Mouse (Mus musculus) C2C12 (cell line): ENCODE measurements at regions not wholly inside any gene's neighbourhood (a gene's known extent, or its start where the extent isn't known, plus 50 kb on each side); places are given as distances from the start of the nearest gene placed in this dataset.

ENCODE experiments used
- CTCF ChIP-seq: IDR thresholded peaks from one replicate; pipeline ENCODE4 v1.5.1; 2011; ENCODE audit not compliant: control insufficient read depth, insufficient read depth, insufficient read length
- MAX ChIP-seq: IDR thresholded peaks from one replicate; pipeline ENCODE4 v1.6.1; 2011; ENCODE audit warnings: mild to moderate bottlenecking, control low read depth
- MYOG ChIP-seq: IDR thresholded peaks from one replicate; pipeline ENCODE4 v1.6.1; 2011; ENCODE audit not compliant: control insufficient read depth, insufficient read length; ENCODE audit errors: extremely low read depth
- USF1 ChIP-seq: IDR thresholded peaks from one replicate; pipeline ENCODE4 v1.6.1; 2011; ENCODE audit warnings: low read depth, mild to moderate bottlenecking, control low read depth, moderate library complexity

- TF ChIP-seq CTCF (no peak), MAX (no peak), USF1 (no peak), MYOG (no peak)
Measured at GRCm38 (mm10) chr2:45249658-45250057, 132.5 kb upstream of the Zeb2 start.
